Mouse (Mus musculus): Measurements from ENCODE around the gene Slc22a26.
"Not testable (repeated sequence)": the region's sequence is repeated elsewhere in the genome, so short reads cannot be mapped to it uniquely, and the experiment has no call there.

Slc22a26 gene

DNA sequence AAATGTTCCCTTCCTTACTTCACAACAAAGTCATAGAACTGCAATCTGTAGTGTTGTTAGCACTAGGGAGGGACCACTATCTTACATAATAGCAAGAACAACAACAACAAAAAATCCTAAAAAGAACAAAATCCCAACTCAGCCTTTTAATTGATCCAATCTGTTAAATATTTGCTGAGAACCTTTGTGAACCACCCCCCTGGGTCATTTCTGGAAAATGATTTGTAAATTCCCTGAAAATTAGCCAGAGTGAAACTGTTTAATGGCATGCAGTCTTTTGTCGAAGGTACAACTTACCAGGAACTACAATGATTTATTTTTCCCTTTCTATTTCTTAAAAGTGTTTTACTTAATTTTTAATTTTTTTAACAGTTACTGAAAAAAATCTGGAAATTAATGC lies at the start of gene Slc22a26:
Gene Slc22a26, minus strand, starts transcription at position 97 of the 400 bp plus-strand sequence.
- DNase-seq (ENCODE audit: low spot score in 2 of 2): no peak

- DNase-seq (ENCODE audit: low spot score in 2 of 2): no peak
Observed at GRCm38 (mm10) chr19:7829851-7830250, 27.4 kb upstream of the Slc22a26 start.

DNA sequence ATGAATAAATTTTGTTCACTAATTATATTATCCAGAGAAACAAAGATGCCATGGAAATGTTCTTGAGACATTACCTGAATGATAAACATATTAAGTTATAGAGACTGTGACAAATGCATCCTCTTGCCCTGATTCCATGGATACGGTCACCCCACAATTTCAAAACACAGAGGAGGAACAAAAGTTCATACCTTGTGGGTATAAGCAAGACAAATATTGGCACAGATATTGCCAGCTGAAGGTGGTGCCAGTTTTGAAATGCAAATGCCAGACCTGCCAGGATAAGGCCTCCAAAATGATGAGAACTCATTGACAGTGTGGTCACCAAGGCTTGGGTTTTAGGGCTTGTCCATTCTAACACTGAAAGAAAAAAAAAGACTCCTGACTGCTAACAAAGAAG lies 11.9 kb downstream of the Slc22a26 start:
- no peak for DNase-seq (ENCODE audit: low spot score in 2 of 2)

DNA sequence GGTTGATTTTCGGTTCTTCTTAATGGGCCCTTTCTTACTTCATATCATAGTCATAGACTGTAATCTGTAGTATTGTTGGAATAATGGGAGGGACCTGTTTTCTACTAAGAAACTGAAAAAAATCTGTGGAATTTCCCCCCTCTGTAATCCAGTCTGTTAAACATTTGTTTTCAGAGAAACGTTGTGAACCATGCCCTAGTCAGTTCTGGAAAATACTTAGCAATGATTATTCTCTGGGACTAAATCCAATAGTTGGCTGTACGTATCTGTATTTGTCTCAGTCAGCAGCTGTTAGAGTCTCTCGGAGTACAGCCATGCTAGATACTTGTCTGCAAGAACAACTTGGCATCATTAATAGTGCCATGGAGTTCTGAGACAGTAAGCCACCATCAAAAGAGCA lies 27.2 kb downstream of the Slc22a26 start:
- DNase-seq (ENCODE audit: low spot score in 2 of 2): no peak

DNA sequence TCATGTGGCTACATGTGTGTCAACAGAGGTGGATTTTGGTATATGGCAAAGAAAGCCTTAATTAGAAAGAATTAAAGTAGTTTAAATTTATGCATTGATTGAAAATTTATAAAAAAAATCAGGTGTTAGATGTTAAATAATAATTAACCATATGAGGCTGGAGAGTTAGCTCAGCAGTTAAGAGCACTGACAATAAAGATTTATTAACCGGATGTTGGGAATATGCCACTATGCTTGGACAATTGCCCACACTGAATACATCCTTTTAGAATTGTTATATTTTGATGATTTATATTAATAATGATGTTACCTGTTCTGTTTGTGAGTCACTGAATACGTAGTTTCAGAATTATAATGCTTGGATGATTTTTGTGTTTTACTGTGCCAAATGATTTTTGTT lies 36.3 kb downstream of the Slc22a26 start:
- DNase-seq (ENCODE audit: low spot score in 2 of 2): no peak

DNA sequence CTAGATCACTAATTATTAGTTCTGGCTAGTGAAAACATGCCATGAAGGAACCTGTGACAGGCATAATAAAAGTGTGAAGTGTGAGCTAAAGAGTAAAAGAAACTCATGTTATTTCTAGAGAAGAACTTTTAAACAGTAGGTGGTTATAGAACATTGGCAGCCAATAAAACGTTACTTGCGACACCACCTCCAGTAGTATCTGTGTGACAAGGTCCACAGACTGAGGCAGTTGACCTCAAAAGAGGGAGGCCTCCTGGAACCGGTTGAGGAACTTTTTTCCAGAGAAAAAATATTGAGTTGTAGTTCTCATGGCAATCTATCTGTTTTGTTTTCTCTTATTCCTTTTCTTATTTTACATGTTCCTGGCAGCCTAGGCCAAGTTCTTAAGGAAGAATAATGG lies 36.9 kb downstream of the Slc22a26 start:
- DNase-seq (ENCODE audit: low spot score in 2 of 2): no peak

- DNase-seq (ENCODE audit: low spot score in 2 of 2): not testable (repeated sequence)
Observed at GRCm38 (mm10) chr19:7753371-7753770, 49.1 kb downstream of the Slc22a26 start.
